Mouse (Mus musculus): Measurements from ENCODE around the gene Usp43.

The Usp43 gene

GRCm38 (mm10) chr11:67921827-67922754 is at the start of gene Usp43:
Usp43 (minus strand) TSS chr11:67922153.
- peak; percentile 43 for DNase-seq

DNA sequence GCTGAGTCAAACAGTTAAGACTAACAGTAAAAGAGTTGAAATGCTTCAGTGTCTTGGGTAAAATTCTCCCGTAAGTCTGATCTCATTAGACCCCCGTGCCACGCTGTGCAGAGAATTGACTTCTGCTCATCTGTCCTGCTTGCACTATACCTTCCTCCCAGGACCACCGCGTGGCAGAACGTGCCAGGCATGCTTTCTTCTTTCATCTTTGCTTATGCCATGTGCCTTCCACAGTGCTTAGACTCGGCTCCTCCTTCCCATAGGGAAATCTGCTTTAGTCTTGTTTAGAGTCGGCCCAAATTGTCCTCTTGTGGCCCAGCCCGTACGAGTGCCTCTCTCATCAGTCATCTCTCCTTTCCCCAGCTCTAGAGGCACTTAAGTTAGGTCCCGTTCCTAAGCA is 45.9 kb upstream of the Usp43 start:
- no peak for DNase-seq

DNA sequence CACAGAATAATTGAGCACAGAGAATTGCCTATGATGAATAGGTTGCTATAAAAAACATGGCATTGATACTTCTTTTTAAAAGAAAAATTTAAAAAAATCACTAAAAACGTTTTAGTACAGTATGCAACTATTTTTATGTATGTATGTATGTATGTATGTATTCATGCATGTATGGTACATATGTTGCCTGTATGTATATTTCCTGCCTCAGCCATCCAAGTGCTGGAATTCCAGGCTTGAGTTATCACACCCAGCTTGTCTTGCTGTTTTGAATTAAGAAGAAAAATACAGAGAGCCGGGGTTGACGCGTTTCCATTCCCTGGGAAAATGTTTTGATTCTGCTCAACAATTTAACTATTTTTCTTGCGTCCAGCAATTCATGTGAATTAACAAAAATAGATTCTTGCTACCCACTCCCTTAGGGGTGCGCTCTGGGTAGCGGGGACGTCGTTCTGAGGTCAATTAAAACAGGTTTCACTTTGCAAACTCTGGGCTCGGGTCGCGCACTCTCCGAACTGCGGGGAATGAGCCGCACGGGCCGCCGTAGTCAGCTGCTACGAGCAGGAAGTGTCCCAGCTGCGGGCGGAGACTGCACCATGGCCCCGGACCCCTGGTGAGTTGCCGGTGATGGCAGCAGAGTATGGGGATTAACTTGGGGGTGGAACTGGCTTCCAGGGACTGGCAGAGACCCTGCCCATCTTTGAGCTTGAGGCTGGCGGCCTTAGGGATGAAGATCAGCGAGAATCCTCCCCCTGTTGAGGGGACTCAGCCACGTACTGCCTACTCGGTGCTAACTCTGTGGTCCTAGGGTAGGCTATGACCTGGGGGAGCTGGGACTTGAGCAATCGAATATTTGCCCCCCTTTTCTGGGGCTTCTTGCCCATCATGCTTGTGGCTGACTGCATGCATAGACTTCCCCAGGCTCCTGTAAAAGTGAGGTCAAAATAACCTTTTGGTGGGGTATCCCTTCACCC is 44.2 kb upstream of the Usp43 start, which contains the start of gene Stx8:
Gene Stx8, plus strand, starts transcription at position 289 of the 974 bp plus-strand sequence.
- DNase-seq, result peak; percentile 88

GRCm38 (mm10) chr11:67965242-67965883 is 43.4 kb upstream of the Usp43 start, which contains the start of gene Cfap52:
Cfap52 (minus strand) TSS chr11:67965651.
- DNase-seq, result peak; percentile 85

DNA sequence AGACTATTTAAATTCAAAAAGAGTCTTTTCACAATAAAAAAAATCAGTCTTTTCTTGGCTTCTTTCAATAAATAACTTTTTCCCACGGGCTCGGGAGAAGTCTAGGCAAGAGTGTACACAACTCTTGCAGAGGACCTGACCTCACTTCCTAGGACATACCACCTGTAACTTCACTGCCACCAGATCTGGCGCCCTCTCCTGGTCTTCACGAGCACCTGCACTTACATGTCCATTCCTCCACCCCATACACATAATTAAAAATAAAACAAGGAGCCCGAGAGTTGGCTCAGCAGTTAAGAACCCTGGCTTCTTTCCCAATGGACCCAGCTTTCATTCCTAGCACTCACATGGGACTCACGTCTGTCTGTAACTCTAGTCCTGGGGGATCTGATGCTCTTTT is 42.2 kb upstream of the Usp43 start:
- DNase-seq, result no peak

- DNase-seq, result no peak
These were observed 32.5 kb upstream of the Usp43 start for GRCm38 (mm10) chr11:67954413-67954812.

DNA sequence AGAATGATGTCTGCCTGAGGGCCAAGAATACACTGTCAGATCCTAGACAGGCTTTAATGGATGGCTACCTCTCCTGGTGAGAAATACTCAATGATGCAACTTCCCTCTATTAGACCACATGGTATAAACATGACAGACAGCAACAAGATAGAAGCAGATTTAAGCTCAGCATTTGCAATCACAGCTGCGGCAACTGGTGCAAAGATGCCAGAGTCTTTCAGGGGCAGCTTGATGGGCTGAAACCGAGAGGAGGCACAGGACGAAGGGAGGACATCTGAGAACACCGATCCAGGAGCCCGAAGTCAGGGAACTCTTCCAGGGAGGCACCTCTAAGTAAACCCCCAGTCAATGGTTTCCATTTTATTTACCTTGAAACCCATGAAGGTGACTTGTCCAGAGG is 31.7 kb upstream of the Usp43 start:
- no peak for DNase-seq

GRCm38 (mm10) chr11:67949475-67949874 is 27.5 kb upstream of the Usp43 start:
- DNase-seq, result no peak

DNA sequence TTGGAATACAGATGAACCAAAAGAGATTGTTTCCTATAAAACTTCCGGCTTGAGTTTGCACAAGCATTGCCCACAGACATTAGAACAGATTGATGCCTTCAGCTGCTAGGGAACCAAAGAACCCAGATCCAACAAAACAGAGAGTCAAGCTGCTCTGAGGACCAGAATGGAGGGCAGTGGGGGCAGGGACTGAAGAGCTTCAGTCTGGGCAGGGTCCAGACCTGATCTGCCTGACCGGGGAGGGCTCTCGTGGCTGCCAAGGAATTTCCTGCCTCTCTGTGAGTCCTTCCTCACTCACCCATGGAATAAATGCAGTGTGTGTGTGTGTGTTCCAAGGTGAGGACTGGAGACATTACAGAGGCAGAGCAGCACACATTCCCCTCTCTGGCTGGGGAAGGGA is 26.3 kb upstream of the Usp43 start:
- no peak for DNase-seq

DNA sequence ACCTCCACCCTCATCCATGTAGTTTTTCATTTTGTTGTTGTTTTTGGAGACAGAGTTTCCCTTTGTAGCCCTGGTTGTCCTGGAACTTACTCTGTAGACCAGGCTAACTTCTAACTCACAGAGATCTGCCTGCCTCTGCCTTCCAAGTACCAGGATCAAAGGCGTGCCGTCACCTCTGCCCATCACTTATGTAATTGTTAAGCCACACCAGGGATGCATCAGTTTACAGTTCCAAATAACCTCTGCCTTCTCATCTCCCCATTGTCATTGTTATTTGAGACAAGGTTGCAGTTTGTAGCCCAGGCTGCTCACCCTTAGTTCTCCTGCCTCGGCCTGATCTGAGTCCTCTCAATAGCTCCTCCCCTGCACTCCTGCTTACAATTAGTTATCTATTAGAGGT is 10.2 kb upstream of the Usp43 start:
- DNase-seq, result no peak

- peak; percentile 10 for DNase-seq
These were observed 4.5 kb upstream of the Usp43 start for GRCm38 (mm10) chr11:67926348-67927055.

DNA sequence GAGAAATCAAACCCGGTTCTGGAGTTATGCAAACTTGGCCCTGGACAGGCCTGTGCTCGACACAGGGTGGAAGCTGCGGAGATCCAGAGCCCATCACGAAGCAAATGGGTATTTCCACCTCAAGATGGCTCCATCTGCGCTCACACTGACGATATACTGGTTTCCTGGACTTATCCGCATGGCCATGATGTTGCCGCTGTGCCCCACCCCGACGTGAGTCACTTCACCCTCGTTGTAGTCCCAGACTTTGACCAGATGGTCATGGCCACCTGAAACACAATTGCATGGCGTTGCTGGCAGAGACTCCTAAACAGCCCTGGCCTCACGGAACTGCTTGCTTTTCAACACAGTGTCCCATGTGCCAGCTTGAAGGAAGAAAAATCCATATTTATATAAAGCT is 3.0 kb upstream of the Usp43 start:
- DNase-seq, result no peak

- DNase-seq, result no peak
These were observed 1.8 kb upstream of the Usp43 start for GRCm38 (mm10) chr11:67923720-67924119.

GRCm38 (mm10) chr11:67922755-67923125 is 787 bp upstream of the Usp43 start:
- DNase-seq, result peak; percentile 63

DNA sequence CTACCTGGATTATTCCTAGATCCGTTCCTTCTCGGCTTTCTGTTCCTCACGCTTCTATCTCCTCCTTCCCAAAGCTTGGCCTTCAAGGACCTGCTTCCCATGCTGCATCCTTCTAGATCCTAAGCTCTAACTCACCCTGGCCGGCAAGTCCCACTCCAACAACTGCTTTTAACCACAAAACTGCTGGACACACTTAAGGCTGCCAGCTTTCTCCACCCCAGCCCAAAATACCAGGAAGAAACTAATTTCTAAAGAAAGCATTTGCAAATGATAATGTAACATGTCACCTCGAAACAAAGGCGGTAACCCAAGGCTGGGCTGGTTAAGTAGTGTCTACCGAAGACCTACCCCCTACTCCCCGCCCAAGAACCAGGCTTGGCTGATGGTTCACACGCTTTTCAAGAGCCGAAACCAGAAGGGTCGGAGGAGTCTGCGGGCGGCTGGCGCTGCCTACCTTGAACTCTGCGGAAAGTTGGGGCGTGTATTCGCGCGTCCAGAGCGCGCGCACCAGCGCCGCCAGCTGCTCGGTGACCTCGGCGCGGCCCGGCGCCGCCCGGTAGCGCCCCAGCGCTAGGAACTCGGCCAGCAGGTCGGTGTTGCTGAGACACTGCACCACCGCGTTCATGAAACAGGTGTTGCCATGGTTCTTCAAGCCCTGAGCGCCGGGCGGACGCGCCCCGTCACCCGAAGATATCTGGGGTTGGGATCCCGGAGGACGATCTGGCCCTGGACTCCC is 694 bp downstream of the Usp43 start:
- peak; percentile 11 for DNase-seq

DNA sequence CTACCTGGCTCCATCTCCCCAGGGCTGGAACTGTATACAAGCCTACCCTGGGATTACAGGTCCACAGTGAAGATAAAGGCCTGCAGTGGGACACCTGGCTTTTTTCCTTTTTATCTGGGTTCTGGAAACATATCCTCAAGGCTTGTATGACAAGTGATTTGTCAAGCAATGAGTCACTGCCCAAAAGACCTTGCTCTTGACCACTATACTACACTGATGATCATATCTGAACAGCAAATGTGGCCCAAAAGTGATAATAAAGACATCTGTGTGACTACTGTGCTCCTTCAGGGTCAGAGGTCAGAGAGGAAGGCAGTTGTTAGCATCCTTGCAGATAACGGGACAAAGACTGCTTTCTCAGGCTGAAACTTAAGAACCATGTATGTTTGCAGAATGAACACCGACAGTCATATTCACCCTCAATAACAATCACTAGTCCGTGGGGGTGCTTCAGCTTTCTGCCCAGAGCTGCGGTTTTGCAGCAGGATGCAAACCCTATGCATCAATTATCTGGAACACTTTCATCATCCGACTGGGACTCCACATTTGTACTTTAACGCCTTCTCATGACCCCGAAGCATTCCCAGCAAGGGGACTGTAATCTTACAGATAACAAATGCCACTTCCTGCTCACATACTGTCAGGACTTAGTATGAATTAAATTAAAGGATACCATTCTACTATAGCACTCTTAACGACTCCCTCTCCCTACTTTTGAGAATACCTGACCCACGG is 1.6 kb downstream of the Usp43 start:
- no peak for DNase-seq

DNA sequence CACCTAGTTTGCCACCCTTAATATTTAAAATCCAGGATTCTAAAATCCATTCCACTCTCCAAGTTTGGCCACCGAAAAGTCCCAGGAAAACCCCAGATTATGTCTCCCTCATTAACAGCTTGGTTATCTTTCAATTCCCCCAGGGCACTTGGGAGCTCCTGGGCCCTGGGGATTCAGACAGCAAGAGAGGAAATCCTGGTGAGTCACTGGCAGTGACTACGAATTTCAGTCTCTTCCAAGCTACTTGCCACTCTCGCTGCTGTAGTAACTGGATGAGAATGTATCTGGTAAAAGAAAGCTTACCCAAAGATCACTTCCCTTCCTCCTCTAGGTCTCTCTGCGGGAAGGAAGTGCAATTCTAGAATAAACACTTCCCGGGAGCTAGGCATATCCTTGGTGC is 2.4 kb downstream of the Usp43 start:
- DNase-seq, result no peak

DNA sequence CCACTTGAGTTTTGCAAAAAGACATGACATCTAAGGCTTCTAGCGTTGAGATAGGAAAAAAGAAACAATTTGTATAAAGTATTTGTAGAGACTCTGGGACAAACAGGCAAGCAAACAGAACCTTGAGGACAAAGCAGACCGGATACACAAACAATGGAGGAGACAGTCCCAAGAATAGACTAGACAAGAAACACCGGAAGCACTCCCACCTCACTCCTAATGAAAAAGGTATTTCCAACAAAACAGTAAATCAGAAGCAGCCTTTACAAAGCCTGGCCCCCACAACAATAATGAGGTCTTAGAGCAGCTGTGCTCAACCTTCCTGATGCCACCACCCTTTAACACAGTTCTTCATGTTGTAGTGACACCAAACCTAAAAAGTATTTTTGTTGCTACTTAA is 4.8 kb downstream of the Usp43 start:
- DNase-seq, result no peak

GRCm38 (mm10) chr11:67911074-67911473 is 10.9 kb downstream of the Usp43 start:
- no peak for DNase-seq

DNA sequence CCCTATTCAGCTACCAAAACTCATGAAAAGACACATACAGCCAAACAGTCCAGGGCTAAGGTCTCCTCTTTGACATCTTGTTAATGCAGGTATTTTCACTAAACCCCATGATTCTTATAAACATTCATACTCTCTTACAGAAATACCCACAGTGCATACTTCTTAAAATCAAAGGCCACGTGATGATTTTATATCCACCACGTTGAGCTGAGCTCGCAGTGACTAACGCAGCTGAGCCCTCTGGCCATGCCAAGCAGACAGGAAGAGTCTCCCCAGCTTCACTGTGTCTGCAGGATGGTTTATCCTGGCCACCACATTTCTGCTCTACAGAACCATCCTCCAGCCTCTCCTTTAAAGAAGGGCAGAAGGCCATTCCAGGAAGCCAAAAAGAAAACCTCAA is 18.2 kb downstream of the Usp43 start:
- DNase-seq, result no peak

- DNase-seq, result peak; percentile 48
These were observed 24.8 kb downstream of the Usp43 start for GRCm38 (mm10) chr11:67897064-67897560.

All from liver (tissue).